Mouse (Mus musculus): ENCODE measurements around the gene Cacna1i. TPM values are rescaled to one million over a fixed set of nuclear protein-coding genes. Genes with fewer than 3 reads are reported as not detected.

Gene Cacna1i
- polyA plus RNA-seq, 1 experiment from 2014 or later = not detected

GRCm38 (mm10) chr15:80358798-80359197, 71.8 kb downstream of the Cacna1i start:
- no peak for ATAC-seq (replicated peaks; ENCODE audit: low FRiP score, low read depth)
- Histone ChIP-seq H3K36me3 (ENCODE audit: insufficient read depth, low read length) (no peaks in the 10 kb centered on the region), H3K9me3 (replicated peaks; ENCODE audit: low read length) (no peaks in the 10 kb centered on the region), H3K4me2 (ENCODE audit: low read length) (no peak overlapping the region), H3K27ac (no peak overlapping the region), H3K4me1 (replicated peaks; ENCODE audit: insufficient read depth, low read length) (no peaks in the 10 kb centered on the region), H3K4me3 (replicated peaks; ENCODE audit: low read depth, low read length) (no peak overlapping the region), H3K9ac (ENCODE audit: low read depth, low read length) (no peak overlapping the region), H3K27me3 (ENCODE audit: insufficient read depth, low read length) (no peaks in the 10 kb centered on the region)
- no peak for DNase-seq (ENCODE audit: low spot score)
- WGBS = 89% methylated on average over 19 of the region's 19 CpGs
- TF ChIP-seq CTCF (IDR thresholded peaks at IDR 0.05; ENCODE audit: low read depth) = no peak

- Histone ChIP-seq H3K27me3 (ENCODE audit: insufficient read depth, low read length) (no peaks in the 10 kb centered on the region), H3K27ac (no peak overlapping the region), H3K36me3 (ENCODE audit: insufficient read depth, low read length) (no peaks in the 10 kb centered on the region), H3K4me3 (replicated peaks; ENCODE audit: low read depth, low read length) (no peak overlapping the region), H3K4me1 (replicated peaks; ENCODE audit: insufficient read depth, low read length) (0 out of 2 replicates have a peak, but pooled peaks cover 3% of the 10 kb centered on the region), H3K9me3 (replicated peaks; ENCODE audit: low read length) (no peaks in the 10 kb centered on the region), H3K4me2 (ENCODE audit: low read length) (no peak overlapping the region), H3K9ac (ENCODE audit: low read depth, low read length) (no peak overlapping the region)
- DNase-seq (ENCODE audit: low spot score) (no peak), ATAC-seq (replicated peaks; ENCODE audit: low FRiP score, low read depth) (no peak)
- 87% methylated on average over 15 of the region's 15 CpGs for WGBS
- TF ChIP-seq CTCF (IDR thresholded peaks at IDR 0.05; ENCODE audit: low read depth) = no peak
Measured at GRCm38 (mm10) chr15:80361780-80362508, 74.9 kb downstream of the Cacna1i start.

GRCm38 (mm10) chr15:80362509-80363172, 75.6 kb downstream of the Cacna1i start:
- Histone ChIP-seq H3K4me2 (ENCODE audit: low read length) (no peak overlapping the region), H3K4me3 (replicated peaks; ENCODE audit: low read depth, low read length) (no peak overlapping the region), H3K36me3 (ENCODE audit: insufficient read depth, low read length) (no peaks in the 10 kb centered on the region), H3K9me3 (replicated peaks; ENCODE audit: low read length) (no peaks in the 10 kb centered on the region), H3K27ac (no peak overlapping the region), H3K9ac (ENCODE audit: low read depth, low read length) (no peak overlapping the region), H3K4me1 (replicated peaks; ENCODE audit: insufficient read depth, low read length) (0 out of 2 replicates have a peak, but pooled peaks cover 3% of the 10 kb centered on the region), H3K27me3 (ENCODE audit: insufficient read depth, low read length) (no peaks in the 10 kb centered on the region)
- DNase-seq (ENCODE audit: low spot score) (no peak), ATAC-seq (replicated peaks; ENCODE audit: low FRiP score, low read depth) (no peak)
- 77% methylated on average over 8 of the region's 8 CpGs for WGBS
- TF ChIP-seq CTCF (IDR thresholded peaks at IDR 0.05; ENCODE audit: low read depth) = no peak

DNA sequence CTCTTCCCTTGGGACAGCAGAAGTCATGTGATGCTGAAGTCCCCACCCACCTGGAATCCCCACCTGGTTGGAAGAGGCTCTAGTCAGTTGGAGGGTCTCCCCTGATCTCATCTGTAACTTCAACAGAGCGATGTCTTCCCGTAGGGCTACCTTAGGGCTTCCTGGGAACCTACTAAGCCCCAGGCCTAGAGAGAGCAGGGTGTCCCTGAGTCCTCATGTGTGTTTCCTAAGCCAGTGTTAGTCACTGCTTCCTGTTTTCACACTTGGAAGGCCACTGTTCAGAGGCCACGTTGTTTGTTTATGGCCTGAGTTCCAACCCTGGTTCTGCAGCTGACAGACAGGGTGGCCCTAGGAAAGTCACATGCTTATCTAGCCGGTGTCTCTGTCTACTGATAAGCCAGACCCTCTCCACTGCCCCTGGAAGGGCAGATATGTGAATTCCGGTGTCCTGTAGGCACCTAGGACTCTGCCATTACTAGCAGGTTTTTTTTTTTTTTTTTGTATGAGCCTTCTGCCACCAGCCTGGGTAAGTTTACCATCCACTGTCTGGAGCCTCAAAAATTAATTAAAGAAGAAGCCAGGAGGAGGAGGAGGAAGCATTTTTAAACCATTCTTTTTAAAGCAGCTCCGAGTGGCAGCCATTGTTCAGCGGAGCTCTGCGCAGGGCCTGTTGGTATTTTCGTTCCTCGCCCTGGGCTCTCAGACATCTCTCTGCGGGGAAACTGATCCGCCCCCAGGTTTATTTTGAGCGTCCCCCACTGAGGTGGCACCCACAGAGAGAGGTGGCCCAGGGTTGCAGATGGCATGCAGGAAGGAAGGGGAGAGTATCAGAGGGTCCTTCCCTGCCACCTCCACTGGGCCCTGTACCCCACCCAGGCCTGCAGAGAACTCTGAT, 77.0 kb downstream of the Cacna1i start:
- TF ChIP-seq CTCF (IDR thresholded peaks at IDR 0.05; ENCODE audit: low read depth) = no peak
- no peak overlapping the region for H3K9ac ChIP-seq (ENCODE audit: low read depth, low read length)
- ATAC-seq (replicated peaks; ENCODE audit: low FRiP score, low read depth) = no peak
- 0 out of 2 replicates have a peak, but pooled peaks cover 3% of the 10 kb centered on the region for H3K4me1 ChIP-seq (replicated peaks; ENCODE audit: insufficient read depth, low read length)
- no peaks in the 10 kb centered on the region for H3K9me3 ChIP-seq (replicated peaks; ENCODE audit: low read length)
- no peak overlapping the region for H3K4me2 ChIP-seq (ENCODE audit: low read length)
- no peaks in the 10 kb centered on the region for H3K36me3 ChIP-seq (ENCODE audit: insufficient read depth, low read length)
- H3K27ac ChIP-seq = no peak overlapping the region
- no peaks in the 10 kb centered on the region for H3K27me3 ChIP-seq (ENCODE audit: insufficient read depth, low read length)
- WGBS = 65% methylated on average over 13 of the region's 13 CpGs
- H3K4me3 ChIP-seq (replicated peaks; ENCODE audit: low read depth, low read length) = no peak overlapping the region
- DNase-seq (ENCODE audit: low spot score) = no peak

- TF ChIP-seq CTCF (IDR thresholded peaks at IDR 0.05; ENCODE audit: low read depth) = no peak
- DNase-seq (ENCODE audit: low spot score) = peak; percentile 76
- Histone ChIP-seq H3K4me3 (replicated peaks; ENCODE audit: low read depth, low read length) (no peak overlapping the region), H3K36me3 (ENCODE audit: insufficient read depth, low read length) (no peaks in the 10 kb centered on the region), H3K4me1 (replicated peaks; ENCODE audit: insufficient read depth, low read length) (0 out of 2 replicates have a peak, but pooled peaks cover 3% of the 10 kb centered on the region), H3K27me3 (ENCODE audit: insufficient read depth, low read length) (no peaks in the 10 kb centered on the region), H3K4me2 (ENCODE audit: low read length) (no peak overlapping the region), H3K9ac (ENCODE audit: low read depth, low read length) (no peak overlapping the region), H3K27ac (no peak overlapping the region), H3K9me3 (replicated peaks; ENCODE audit: low read length) (no peaks in the 10 kb centered on the region)
- peak; percentile 49; the same call in 1 of the 2 replicates for ATAC-seq (replicated peaks; ENCODE audit: low FRiP score, low read depth)
- WGBS = 13% methylated on average over 16 of the region's 16 CpGs
Measured at GRCm38 (mm10) chr15:80366899-80367298, 79.9 kb downstream of the Cacna1i start.
